Mouse (Mus musculus): ENCODE measurements around the gene Mrps12. TPM values are rescaled to one million over a fixed set of nuclear protein-coding genes. Genes with fewer than 3 reads are reported as not detected.

Gene Mrps12
- polyA plus RNA-seq (2012; ENCODE audit: low replicate concordance) = 101 and 240 TPM in 2 replicates

DNA sequence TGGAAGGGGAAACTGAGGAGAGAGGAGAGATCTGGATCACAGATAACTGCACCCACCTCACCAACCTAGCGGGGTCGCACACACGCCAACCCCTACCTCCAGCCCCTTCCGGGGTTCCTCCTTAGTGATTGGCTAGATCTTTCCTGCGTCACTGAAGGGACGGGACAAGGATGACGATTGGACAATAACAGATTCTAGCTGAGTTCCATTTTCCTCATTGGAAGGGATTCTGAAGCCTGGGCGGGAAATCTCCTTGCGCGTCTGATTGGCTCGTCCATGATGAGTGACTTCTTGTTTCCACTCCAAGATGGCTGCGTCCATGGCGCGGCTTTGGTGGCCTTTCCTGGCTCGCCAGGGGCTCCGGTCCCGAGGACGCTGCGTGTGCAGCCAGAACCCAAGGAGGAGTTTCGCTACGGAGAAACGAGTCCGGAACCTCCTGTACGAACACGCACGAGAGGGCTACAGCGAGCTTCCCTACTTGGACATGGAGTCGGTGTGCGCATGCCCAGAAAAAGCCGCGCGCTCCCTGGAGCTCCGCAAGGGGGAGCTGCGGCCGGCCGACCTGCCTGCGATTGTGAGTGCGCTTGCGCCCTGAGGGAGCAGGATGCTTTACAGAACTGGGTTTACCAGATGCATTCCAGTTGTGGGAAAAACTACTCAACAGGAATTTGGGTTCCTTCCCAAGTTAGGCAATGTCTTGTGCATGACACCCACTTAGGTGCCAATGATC is at the start of gene Mrps12, which contains the start of gene Sars2:
TSS of gene Mrps12 (minus strand) at position 112 of the 730 bp plus-strand sequence.
TSS of gene Sars2 (plus strand) at position 284 of the 730 bp plus-strand sequence.

DNA sequence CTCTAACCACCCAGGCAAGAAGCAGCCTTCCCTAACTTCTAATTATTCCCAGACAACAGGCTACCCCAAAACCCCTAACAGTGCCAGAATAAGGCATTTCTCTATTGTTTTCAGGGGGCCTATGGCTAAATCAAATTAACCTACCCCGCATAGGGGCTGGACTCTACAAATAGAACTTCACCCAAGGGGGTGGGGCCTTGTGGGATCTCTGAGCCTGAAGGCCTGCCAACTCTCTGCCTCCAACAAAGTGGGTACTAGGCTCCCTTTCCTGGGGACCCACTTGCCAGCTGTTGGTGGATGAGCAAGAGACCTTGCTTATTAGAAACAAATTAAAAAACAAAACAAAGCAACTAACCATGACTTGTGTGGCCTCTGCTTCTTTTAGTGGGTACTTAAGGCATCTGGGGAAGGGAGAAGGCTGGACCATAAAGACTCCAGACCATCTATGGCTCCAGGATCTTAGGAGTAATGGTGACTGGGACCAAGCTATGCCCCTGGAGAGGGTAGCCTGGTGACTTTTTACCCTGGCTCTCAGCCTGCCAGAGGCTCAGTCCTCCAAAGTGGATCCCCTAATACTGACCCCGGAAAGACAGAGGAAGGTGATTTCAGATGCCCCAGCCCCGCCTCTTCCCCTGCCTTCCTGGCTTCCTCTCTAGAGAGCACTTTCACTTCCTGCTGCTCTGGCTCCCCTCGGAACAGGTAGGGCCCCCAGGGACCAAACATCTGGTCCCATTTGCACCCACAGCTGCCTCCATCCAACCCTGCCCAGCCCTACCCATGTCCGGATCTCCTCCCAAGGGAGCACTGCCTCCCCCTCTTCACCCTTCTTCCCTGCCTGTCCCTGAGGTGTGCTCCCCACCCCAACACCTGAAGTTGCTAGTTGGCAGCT is 46.9 kb upstream of the Mrps12 start, which contains the start of gene Rinl:
TSS of gene Rinl (plus strand) at position 663 of the 889 bp plus-strand sequence.

DNA sequence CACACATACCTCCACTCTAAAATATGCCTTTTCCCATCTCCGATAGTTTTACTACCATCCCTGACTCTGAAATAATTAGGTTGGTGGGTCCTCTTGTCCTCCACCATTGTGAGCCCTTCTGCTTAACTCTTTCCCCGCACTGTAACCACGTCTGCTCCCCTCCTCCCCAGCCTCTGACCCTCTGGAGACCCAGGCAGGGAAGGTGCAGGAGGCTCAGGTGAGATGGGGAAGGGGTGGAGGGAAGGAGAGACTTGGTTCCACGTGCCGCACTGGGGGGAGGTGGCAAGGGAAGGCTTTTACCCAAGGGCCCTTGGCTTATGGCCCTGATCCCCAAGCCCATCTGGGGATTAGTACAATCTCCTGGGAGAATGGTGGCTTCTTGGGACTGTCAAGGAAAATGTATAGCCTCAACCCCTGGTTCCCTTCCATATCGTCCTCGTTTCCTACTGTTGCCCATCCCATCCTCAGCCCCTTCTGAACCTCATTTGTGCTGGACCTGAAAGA is 25.9 kb upstream of the Mrps12 start, which contains the start of gene Nfkbib:
TSS of gene Nfkbib (minus strand) at position 51 of the 504 bp plus-strand sequence.

DNA sequence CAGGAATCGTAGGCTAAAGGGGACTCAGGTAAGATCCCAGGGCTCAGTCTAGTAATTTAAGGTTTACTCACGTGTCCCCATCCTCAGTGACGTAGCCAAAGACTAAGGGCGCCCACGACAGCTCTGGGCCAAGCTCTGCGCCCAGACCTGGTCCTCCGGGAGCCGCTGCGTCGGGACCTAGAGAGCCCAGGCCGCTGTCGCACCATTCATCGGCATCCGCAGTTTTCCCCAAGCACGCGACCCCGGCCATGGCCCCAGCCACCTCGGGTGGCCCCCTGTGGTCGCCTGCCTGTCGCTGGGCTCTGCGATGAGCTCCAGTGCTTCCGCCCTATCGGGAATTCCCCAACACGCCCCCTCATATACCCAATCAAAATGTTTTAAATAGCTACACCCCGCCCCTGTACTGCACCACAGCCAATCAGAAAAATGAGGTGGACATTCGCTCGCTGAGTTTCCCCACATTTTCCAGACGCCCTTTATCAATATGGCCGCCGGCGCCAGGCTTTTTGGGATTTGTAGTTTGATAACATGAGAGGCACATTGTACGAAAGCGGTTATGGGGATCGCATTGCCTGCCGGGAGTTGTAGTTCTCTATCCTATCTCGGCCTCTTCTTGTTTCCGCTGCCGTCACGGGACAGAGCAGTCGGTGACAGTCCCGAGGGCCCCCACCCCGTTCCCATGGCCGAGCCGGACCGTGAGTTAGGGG is 24.7 kb upstream of the Mrps12 start, which contains the start of gene Sirt2:
TSS of gene Sirt2 (plus strand) at position 563 of the 707 bp plus-strand sequence.

DNA sequence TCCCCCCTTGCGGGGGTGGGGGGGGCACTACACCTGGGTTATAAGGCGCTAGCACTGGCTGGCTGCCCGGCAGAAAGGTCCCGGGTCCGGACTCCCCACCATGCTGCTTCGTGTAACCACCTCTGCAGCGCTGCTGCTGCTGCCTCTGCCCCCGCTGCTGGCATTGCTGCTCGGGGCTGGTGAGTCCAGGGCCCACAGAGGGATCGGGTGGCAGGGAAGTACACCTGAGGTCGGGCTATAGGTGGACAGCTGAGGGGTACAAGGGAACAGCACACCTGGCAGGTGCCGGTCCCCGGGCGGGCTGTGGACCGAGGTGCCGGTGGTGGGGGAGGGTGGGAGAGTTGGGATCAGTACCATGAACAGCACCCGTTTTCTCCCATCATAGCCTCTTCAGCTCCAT is 14.5 kb upstream of the Mrps12 start, which contains the start of gene Ccer2:
TSS of gene Ccer2 (plus strand) at position 96 of the 400 bp plus-strand sequence.

DNA sequence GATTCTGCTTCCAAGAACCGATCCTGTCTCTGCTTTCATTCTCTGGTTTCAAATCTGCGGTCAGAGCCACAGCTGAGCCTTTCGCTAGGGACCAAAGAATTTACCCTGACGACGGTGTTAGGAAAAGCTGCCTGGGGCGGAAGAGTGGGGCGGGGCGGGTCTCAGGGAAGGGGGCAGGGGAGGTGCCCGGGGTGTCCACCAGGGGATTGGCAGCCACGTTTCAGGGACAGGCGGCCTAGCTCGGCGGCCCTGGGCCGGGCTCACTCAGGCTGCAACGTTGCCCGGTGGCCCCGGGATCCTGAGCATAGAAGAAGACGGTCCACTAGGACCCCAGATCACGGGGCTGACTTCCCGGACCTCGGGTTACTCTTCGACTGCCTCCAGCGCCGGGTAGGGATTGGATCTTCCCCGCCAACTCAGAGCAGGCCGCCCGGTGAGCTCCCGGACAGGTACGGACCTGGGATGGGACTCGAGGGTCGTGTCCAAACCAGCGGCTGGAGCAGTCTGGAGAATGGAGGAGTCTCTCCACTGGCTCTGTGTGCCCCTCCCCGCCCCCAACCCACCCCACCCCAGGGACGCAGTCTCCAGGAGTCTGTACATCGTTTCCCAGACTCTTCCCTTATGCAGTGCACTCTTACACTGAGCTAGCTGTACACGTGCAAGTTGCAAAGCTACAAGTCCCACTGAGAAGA is 24.9 kb downstream of the Mrps12 start, which contains the start of gene Fbxo17:
TSS of gene Fbxo17 (plus strand) at position 215 of the 692 bp plus-strand sequence.

DNA sequence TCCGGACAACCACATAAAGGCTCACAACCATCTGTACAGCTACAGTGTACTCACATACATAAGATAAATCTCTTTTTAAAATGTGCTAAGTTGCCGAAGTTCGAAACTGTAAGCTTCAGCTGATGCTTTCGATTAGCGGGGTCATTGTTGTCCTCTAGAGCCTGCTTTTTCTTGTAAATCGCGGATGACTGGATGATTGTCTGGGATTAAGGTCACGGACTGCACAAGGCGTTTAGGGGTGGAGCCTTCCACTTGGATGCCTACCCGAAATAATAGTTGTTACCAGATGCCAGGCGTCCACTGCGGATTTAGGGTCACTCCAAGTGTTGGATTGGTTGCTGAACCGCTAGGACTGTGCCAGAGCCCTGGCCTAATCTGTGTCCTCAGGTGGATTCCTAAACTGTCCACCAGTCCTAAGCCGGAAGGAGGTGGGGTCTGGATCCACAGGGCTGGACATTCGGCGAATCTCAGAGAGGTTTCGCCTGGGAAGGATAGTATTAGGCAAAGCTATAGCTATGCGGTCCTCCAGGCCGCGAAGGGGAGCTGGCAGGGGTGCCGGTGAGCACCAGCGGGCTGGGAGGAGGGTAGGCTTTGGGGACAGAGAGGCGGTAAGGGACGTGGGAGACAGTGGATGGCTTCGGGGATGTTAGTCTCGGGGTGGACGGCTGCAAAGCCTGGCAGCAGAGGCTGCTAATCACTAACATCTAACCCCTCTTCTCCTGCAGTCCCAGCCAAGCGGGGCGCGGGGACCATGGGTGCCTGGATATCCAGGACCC is 48.9 kb downstream of the Mrps12 start, which contains the start of gene Fbxo27:
TSS of gene Fbxo27 (plus strand) at position 305 of the 776 bp plus-strand sequence.

Other genes with a start within 250 kb of the Mrps12 start
- not detected in 2 replicates for gene Ifnl2, start 231.4 kb downstream of the Mrps12 start, polyA plus RNA-seq (2012; ENCODE audit: low replicate concordance)
- gene Ifnl3, start 219.0 kb downstream of the Mrps12 start, polyA plus RNA-seq (2012; ENCODE audit: low replicate concordance) = not detected in 2 replicates
- 1.4 TPM in 1 of 2 replicates, not detected in the other for gene Sycn, start 200.9 kb downstream of the Mrps12 start, polyA plus RNA-seq (2012; ENCODE audit: low replicate concordance)
- gene Nccrp1, start 194.6 kb downstream of the Mrps12 start, polyA plus RNA-seq (2012; ENCODE audit: low replicate concordance) = 1.1 and 2.7 TPM in 2 replicates
- 102 and 209 TPM in 2 replicates for gene Samd4b, start 143.7 kb downstream of the Mrps12 start, polyA plus RNA-seq (2012; ENCODE audit: low replicate concordance)
- gene Pak4, start 143.6 kb downstream of the Mrps12 start, polyA plus RNA-seq (2012; ENCODE audit: low replicate concordance) = 31.7 and 62.2 TPM in 2 replicates
- not detected in 2 replicates for gene Acp7, start 110.5 kb downstream of the Mrps12 start, polyA plus RNA-seq (2012; ENCODE audit: low replicate concordance)
- gene Fbxo27, start 49.0 kb downstream of the Mrps12 start, polyA plus RNA-seq (2012; ENCODE audit: low replicate concordance) = 1.7 and 3.7 TPM in 2 replicates
- gene Fbxo17, start 25.0 kb downstream of the Mrps12 start, polyA plus RNA-seq (2012; ENCODE audit: low replicate concordance) = 5.3 and 10.8 TPM in 2 replicates
- gene Sars2, start 172 bp upstream of the Mrps12 start, polyA plus RNA-seq (2012; ENCODE audit: low replicate concordance) = 31.9 and 34.0 TPM in 2 replicates
- not detected in 2 replicates for gene Ccer2, start 14.4 kb upstream of the Mrps12 start, polyA plus RNA-seq (2012; ENCODE audit: low replicate concordance)
- 147 and 155 TPM in 2 replicates for gene Sirt2, start 24.9 kb upstream of the Mrps12 start, polyA plus RNA-seq (2012; ENCODE audit: low replicate concordance)
- 141 and 276 TPM in 2 replicates for gene Nfkbib, start 25.7 kb upstream of the Mrps12 start, polyA plus RNA-seq (2012; ENCODE audit: low replicate concordance)
- 181 and 415 TPM in 2 replicates for gene Rinl, start 47.1 kb upstream of the Mrps12 start, polyA plus RNA-seq (2012; ENCODE audit: low replicate concordance)
- 330 and 575 TPM in 2 replicates for gene Hnrnpl, start 66.7 kb upstream of the Mrps12 start, polyA plus RNA-seq (2012; ENCODE audit: low replicate concordance)
- 11.3 and 45.0 TPM in 2 replicates for gene Ech1, start 83.4 kb upstream of the Mrps12 start, polyA plus RNA-seq (2012; ENCODE audit: low replicate concordance)
- 3.5 and 5.1 TPM in 2 replicates for gene Lgals4, start 92.0 kb upstream of the Mrps12 start, polyA plus RNA-seq (2012; ENCODE audit: low replicate concordance)
- 0.22 and 0.39 TPM in 2 replicates for gene Lgals7, start 122.0 kb upstream of the Mrps12 start, polyA plus RNA-seq (2012; ENCODE audit: low replicate concordance)
- 0.03 TPM in 1 of 2 replicates, not detected in the other for gene Capn12, start 139.6 kb upstream of the Mrps12 start, polyA plus RNA-seq (2012; ENCODE audit: low replicate concordance)
- gene Actn4, start 220.5 kb upstream of the Mrps12 start, polyA plus RNA-seq (2012; ENCODE audit: low replicate concordance) = 220 and 236 TPM in 2 replicates
- 58.3 and 170 TPM in 2 replicates for gene Eif3k, start 240.0 kb upstream of the Mrps12 start, polyA plus RNA-seq (2012; ENCODE audit: low replicate concordance)
- gene Map4k1, start 240.2 kb upstream of the Mrps12 start, polyA plus RNA-seq (2012; ENCODE audit: low replicate concordance) = 503 and 613 TPM in 2 replicates

All from hematopoietic multipotent progenitor cell, adult 10-12 weeks (in vitro differentiated cells).